ENCODE assay signal across 8 mouse cellular contexts in the genomic region with DNA sequence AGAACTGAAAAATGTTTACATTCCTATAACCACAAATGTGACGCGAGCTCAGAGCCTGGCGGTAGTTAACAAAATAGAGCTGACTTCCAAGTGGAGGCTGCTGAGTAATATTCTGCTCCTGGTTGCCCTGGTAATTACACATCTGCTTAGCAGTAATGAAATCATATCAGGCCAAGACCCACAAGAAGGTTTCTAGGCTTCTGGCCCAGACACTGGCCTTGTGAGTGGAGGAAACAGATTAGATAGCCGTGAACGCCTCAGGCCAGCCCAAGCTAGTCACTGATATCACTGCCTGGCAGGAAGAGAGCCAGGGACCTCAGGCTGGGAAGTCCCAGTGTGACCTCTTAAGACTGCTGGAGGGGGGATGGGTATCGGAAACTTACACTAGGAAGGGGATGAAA. TPM values are rescaled to one million over a fixed set of nuclear protein-coding genes. Genes with fewer than 3 reads are reported as not detected.
A peak's percentile ranks its signal among the peaks of the same experiment; 100 is the strongest.
DNase-seq lines count a peak whose midpoint lies in the region; ATAC-seq lines count a peak whose summit lies in the region.

No protein-coding gene starts in this region.

- ATAC-seq in intestine, embryonic 14.5 days (replicated peaks; ENCODE audit: low FRiP score, low TSS enrichment, low read depth), result peak; percentile 76
- ATAC-seq in liver, embryonic 15.5 days (ENCODE audit: insufficient read depth), result peak; percentile 84
- ATAC-seq in neural tube, embryonic 13.5 days (ENCODE audit: low read depth), result no peak

- no peak overlapping the region for H3K9ac ChIP-seq in intestine, embryonic 14.5 days (ENCODE audit: low read length)
- H3K9ac ChIP-seq in liver, embryonic 15.5 days, result 0 out of 2 replicates have a peak overlapping the region, but pooled peaks have one; percentile 15
- no peak overlapping the region for H3K9ac ChIP-seq in neural tube, embryonic 13.5 days

- H3K27ac ChIP-seq in intestine, embryonic 14.5 days (ENCODE audit: low read depth), result peak overlapping the region; percentile 96
- H3K27ac ChIP-seq in liver, embryonic 15.5 days (replicated peaks), result no peak overlapping the region
- peak overlapping the region; percentile 20 for H3K27ac ChIP-seq in neural tube, embryonic 13.5 days (replicated peaks)

- intact Hi-C loops in gastrocnemius, postnatal 14 days (cut with DNase I; ENCODE audit: low total_unique reads), result no loop called here

- WGBS in intestine, embryonic 14.5 days, result 7% methylated on average over 6 of the region's 6 CpGs
- WGBS in liver, embryonic 15.5 days (ENCODE audit: insufficient replicate concordance), result 12% methylated on average over 6 of the region's 6 CpGs
- 53% methylated on average over 6 of the region's 6 CpGs for WGBS in neural tube, embryonic 13.5 days

- H3K27me3 ChIP-seq in intestine, embryonic 14.5 days (replicated peaks; ENCODE audit: control insufficient read depth, insufficient read depth, low read length), result no peaks in the 10 kb centered on the region
- H3K27me3 ChIP-seq in liver, embryonic 15.5 days, result no peaks in the 10 kb centered on the region
- no peaks in the 10 kb centered on the region for H3K27me3 ChIP-seq in neural tube, embryonic 13.5 days

- no peak overlapping the region for H3K4me3 ChIP-seq in intestine, embryonic 14.5 days (ENCODE audit: low read depth, low read length)
- no peak overlapping the region for H3K4me3 ChIP-seq in liver, embryonic 15.5 days (replicated peaks)
- no peak overlapping the region for H3K4me3 ChIP-seq in neural tube, embryonic 13.5 days

- H3K4me1 ChIP-seq in intestine, embryonic 14.5 days (replicated peaks; ENCODE audit: control insufficient read depth, insufficient read depth, low read length), result peaks cover 22% of the 10 kb centered on the region
- H3K4me1 ChIP-seq in liver, embryonic 15.5 days (replicated peaks), result peaks cover 36% of the 10 kb centered on the region
- peaks cover 12% of the 10 kb centered on the region; the same call in 1 of the 2 replicates for H3K4me1 ChIP-seq in neural tube, embryonic 13.5 days (replicated peaks)

- H3K4me2 ChIP-seq in intestine, embryonic 14.5 days (ENCODE audit: low read length), result peak overlapping the region; percentile 28
- peak overlapping the region; percentile 19 for H3K4me2 ChIP-seq in liver, embryonic 15.5 days
- H3K4me2 ChIP-seq in neural tube, embryonic 13.5 days, result no peak overlapping the region

- H3K36me3 ChIP-seq in intestine, embryonic 14.5 days (ENCODE audit: control insufficient read depth, insufficient read depth, low read length), result no peaks in the 10 kb centered on the region
- no peaks in the 10 kb centered on the region for H3K36me3 ChIP-seq in liver, embryonic 15.5 days (replicated peaks)
- H3K36me3 ChIP-seq in neural tube, embryonic 13.5 days, result no peaks in the 10 kb centered on the region

- peak; percentile 27 to 31 for DNase-seq in right cerebral cortex, postnatal 10 days (ENCODE audit: low spot score in 2 of 2)
- DNase-seq in right cerebral cortex, adult 18-20 months, result no peak
- peak; percentile 84 for DNase-seq in gastrocnemius, postnatal 14 days
- peak; percentile 78 for DNase-seq in intestine, embryonic 14.5 days (ENCODE audit: low spot score)
- no peak for DNase-seq in layer of hippocampus, adult 18-20 months (ENCODE audit: low spot score in 2 of 2)
- DNase-seq in layer of hippocampus, adult 9-10 months (ENCODE audit: low spot score), result no peak

- no peaks in the 10 kb centered on the region for H3K9me3 ChIP-seq in intestine, embryonic 14.5 days (ENCODE audit: control insufficient read depth, low read length)
- no peaks in the 10 kb centered on the region for H3K9me3 ChIP-seq in liver, embryonic 15.5 days (replicated peaks)
- no peaks in the 10 kb centered on the region for H3K9me3 ChIP-seq in neural tube, embryonic 13.5 days

RNA-seq across cellular contexts. Expression of a gene that starts 27.6 kb away (rescaled TPM):
- 10 to 100 TPM; 18.4 to 18.9 TPM for total RNA-seq in gastrocnemius, postnatal 14 days (2021)
- polyA plus RNA-seq in intestine, embryonic 14.5 days (2014; fragmentation: Nextera tagmentation; extraction: Ambion mirVana), result 83.6 and 97.6 TPM in 2 replicates
- polyA plus RNA-seq in liver, embryonic 15.5 days (2015; fragmentation: Nextera tagmentation; extraction: Ambion mirVana), result 13.1 and 13.4 TPM in 2 replicates
- 74.7 and 97.3 TPM in 2 replicates for polyA plus RNA-seq in neural tube, embryonic 13.5 days (2015; fragmentation: Nextera tagmentation; extraction: Ambion mirVana)
- total RNA-seq in layer of hippocampus, adult 18-20 months (2021), result 10 to 100 TPM; 38.7 to 42.0 TPM

Comparison
In these comparisons a context has a peak if more than half of its experiments do, and no peak if none do; other contexts are left out.
1. DNase-seq: peak in right cerebral cortex, postnatal 10 days (2 of 2), gastrocnemius, postnatal 14 days (single experiment) and intestine, embryonic 14.5 days (single experiment); none in right cerebral cortex, adult 18-20 months (single experiment), layer of hippocampus, adult 18-20 months (0 of 2) and layer of hippocampus, adult 9-10 months (single experiment).